Mouse (Mus musculus) liver, embryonic 13.5 days (tissue): ENCODE measurements around the gene Os9. TPM values are rescaled to one million over a fixed set of nuclear protein-coding genes. Genes with fewer than 3 reads are reported as not detected.
"Not testable (repeated sequence)": the region's sequence is repeated elsewhere in the genome, so short reads cannot be mapped to it uniquely, and the experiment has no call there.

Source experiments
- ATAC-seq: fragments of 200-750 bp; cut with Nextera tagmentation; 2 replicates; pipeline ENCODE4 v1.8.0; 2017; ENCODE audit warnings: low read depth, mild to moderate bottlenecking, moderate number of reproducible peaks, moderate library complexity
- DNase-seq: peaks from one replicate; pipeline ENCODE4 v3.0.0; 2022
- H3K27ac ChIP-seq: fragments of 300-500 bp; sonication (generic); 2 replicates; pipeline ENCODE4 v1.5.1; 2015; ENCODE audit warnings: moderate library complexity, mild to moderate bottlenecking, inconsistent platforms
- H3K27me3 ChIP-seq: fragments of 300-500 bp; sonication (generic); 2 replicates; pipeline ENCODE4 v1.6.1; 2015; ENCODE audit warnings: mild to moderate bottlenecking, inconsistent platforms
- H3K36me3 ChIP-seq: fragments of 300-500 bp; sonication (generic); 2 replicates; pipeline ENCODE4 v1.6.1; 2015; ENCODE audit warnings: mild to moderate bottlenecking, inconsistent platforms
- H3K4me1 ChIP-seq: fragments of 300-500 bp; sonication (generic); replicated peaks from 2 replicates; pipeline ENCODE4 v1.6.1; 2015; ENCODE audit warnings: inconsistent platforms
- H3K4me2 ChIP-seq: fragments of 300-500 bp; sonication (generic); 2 replicates; pipeline ENCODE4 v1.6.1; 2015; ENCODE audit warnings: inconsistent platforms, mild to moderate bottlenecking, moderate library complexity
- H3K4me3 ChIP-seq: fragments of 300-500 bp; sonication (generic); replicated peaks from 2 replicates; pipeline ENCODE4 v1.5.1; 2015; ENCODE audit warnings: mild to moderate bottlenecking, inconsistent platforms
- H3K9ac ChIP-seq: fragments of 300-500 bp; sonication (generic); 2 replicates; pipeline ENCODE4 v1.6.1; 2015; ENCODE audit warnings: mild to moderate bottlenecking, inconsistent platforms
- H3K9me3 ChIP-seq: fragments of 300-500 bp; sonication (generic); replicated peaks from 2 replicates; pipeline ENCODE4 v1.6.1; 2016; ENCODE audit warnings: inconsistent platforms
- WGBS: fragments of 180-500 bp; shearing (Covaris S2); methylation state at CpG from one replicate; pipeline ENCODE4 v1.1.7; 2015; ENCODE audit not compliant: insufficient replicate concordance; 5-methylcytosine and 5-hydroxymethylcytosine counted together
- polyA plus RNA-seq: library from polyadenylated mRNA; unstranded; fragments of >200 nt; fragmentation: Nextera tagmentation; extraction: Ambion mirVana; gene quantifications from 2 replicates; pipeline ENCODE4 v1.2.1, GENCODE M21; 2015

Os9 gene
- polyA plus RNA-seq, 1 experiment from 2014 or later: 45.6 TPM

- ATAC-seq: no peak
- WGBS: 44% methylated on average over 3 of the region's 3 CpGs
Measured at GRCm38 (mm10) chr10:127160728-127161127, 39.8 kb upstream of the Os9 start.

GRCm38 (mm10) chr10:127160081-127160480 lies 39.1 kb upstream of the Os9 start:
- Histone ChIP-seq H3K27me3 (peaks cover 25% of the 10 kb centered on the region), H3K9me3 (no peaks in the 10 kb centered on the region), H3K9ac (no peak overlapping the region), H3K36me3 (no peaks in the 10 kb centered on the region), H3K4me2 (no peak overlapping the region), H3K4me3 (no peak overlapping the region), H3K27ac (no peak overlapping the region), H3K4me1 (peaks cover 17% of the 10 kb centered on the region)
- ATAC-seq: no peak
- WGBS: 76% methylated on average over 9 of the region's 9 CpGs
- no peak for DNase-seq

More at GRCm38 (mm10) chr10:127160728-127161127, 39.8 kb upstream of the Os9 start:
- Histone ChIP-seq H3K4me3 (no peak overlapping the region), H3K36me3 (no peaks in the 10 kb centered on the region), H3K27ac (no peak overlapping the region), H3K27me3 (peaks cover 32% of the 10 kb centered on the region), H3K9me3 (no peaks in the 10 kb centered on the region), H3K9ac (no peak overlapping the region), H3K4me2 (no peak overlapping the region), H3K4me1 (peaks cover 23% of the 10 kb centered on the region)
- DNase-seq: no peak

GRCm38 (mm10) chr10:127158471-127158870 lies 37.5 kb upstream of the Os9 start:
- H3K4me1 ChIP-seq: peaks cover 9% of the 10 kb centered on the region
- H3K9ac ChIP-seq: no peak overlapping the region
- H3K9me3 ChIP-seq: no peaks in the 10 kb centered on the region
- no peaks in the 10 kb centered on the region for H3K36me3 ChIP-seq
- ATAC-seq: no peak
- H3K4me3 ChIP-seq: no peak overlapping the region
- DNase-seq: no peak
- WGBS: 42% methylated on average over 3 of the region's 3 CpGs
- H3K4me2 ChIP-seq: no peak overlapping the region
- peaks cover 9% of the 10 kb centered on the region; the same call in 1 of the 2 replicates for H3K27me3 ChIP-seq
- no peak overlapping the region for H3K27ac ChIP-seq

GRCm38 (mm10) chr10:127156511-127156910 lies 35.6 kb upstream of the Os9 start:
- Histone ChIP-seq H3K4me1 (peaks cover 11% of the 10 kb centered on the region), H3K4me2 (no peak overlapping the region), H3K9ac (no peak overlapping the region), H3K27me3 (no peaks in the 10 kb centered on the region), H3K9me3 (no peaks in the 10 kb centered on the region), H3K4me3 (no peak overlapping the region), H3K36me3 (no peaks in the 10 kb centered on the region), H3K27ac (no peak overlapping the region)
- ATAC-seq (no peak), DNase-seq (no peak)
- 66% methylated on average over 1 of the region's 1 CpGs for WGBS

GRCm38 (mm10) chr10:127156089-127156488 lies 35.2 kb upstream of the Os9 start:
- DNase-seq: no peak
- Histone ChIP-seq H3K36me3 (no peaks in the 10 kb centered on the region), H3K4me1 (peaks cover 15% of the 10 kb centered on the region), H3K27ac (no peak overlapping the region), H3K9me3 (no peaks in the 10 kb centered on the region), H3K4me3 (no peak overlapping the region), H3K27me3 (no peaks in the 10 kb centered on the region), H3K9ac (no peak overlapping the region), H3K4me2 (no peak overlapping the region)
- ATAC-seq: no peak
- WGBS: 60% methylated on average over 1 of the region's 1 CpGs

GRCm38 (mm10) chr10:127154652-127155051 lies 33.7 kb upstream of the Os9 start:
- H3K27ac ChIP-seq: no peak overlapping the region
- 70% methylated on average over 5 of the region's 5 CpGs for WGBS

GRCm38 (mm10) chr10:127154241-127154640 lies 33.3 kb upstream of the Os9 start:
- Histone ChIP-seq H3K4me3 (no peak overlapping the region), H3K9ac (no peak overlapping the region), H3K36me3 (no peaks in the 10 kb centered on the region), H3K4me1 (peaks cover 22% of the 10 kb centered on the region), H3K27me3 (no peaks in the 10 kb centered on the region), H3K27ac (no peak overlapping the region), H3K4me2 (no peak overlapping the region), H3K9me3 (no peaks in the 10 kb centered on the region)
- DNase-seq (no peak), ATAC-seq (no peak)
- WGBS: 70% methylated on average over 2 of the region's 2 CpGs

More at GRCm38 (mm10) chr10:127154652-127155051, 33.7 kb upstream of the Os9 start:
- Histone ChIP-seq H3K9ac (no peak overlapping the region), H3K4me1 (peaks cover 22% of the 10 kb centered on the region), H3K4me3 (no peak overlapping the region), H3K9me3 (no peaks in the 10 kb centered on the region), H3K4me2 (no peak overlapping the region), H3K27me3 (no peaks in the 10 kb centered on the region), H3K36me3 (no peaks in the 10 kb centered on the region)
- DNase-seq (no peak), ATAC-seq (no peak)

GRCm38 (mm10) chr10:127153323-127153722 lies 32.4 kb upstream of the Os9 start:
- Histone ChIP-seq H3K4me2 (no peak overlapping the region), H3K9me3 (no peaks in the 10 kb centered on the region), H3K9ac (no peak overlapping the region), H3K27ac (no peak overlapping the region), H3K4me1 (peaks cover 15% of the 10 kb centered on the region), H3K36me3 (no peaks in the 10 kb centered on the region), H3K27me3 (no peaks in the 10 kb centered on the region), H3K4me3 (no peak overlapping the region)
- no peak for DNase-seq
- no peak for ATAC-seq
- 84% methylated on average over 7 of the region's 7 CpGs for WGBS

GRCm38 (mm10) chr10:127152556-127152955 lies 31.6 kb upstream of the Os9 start:
- not testable (repeated sequence) for H3K9me3 ChIP-seq, H3K36me3 ChIP-seq, DNase-seq, H3K27me3 ChIP-seq, ATAC-seq, H3K27ac ChIP-seq, H3K4me3 ChIP-seq, H3K4me2 ChIP-seq, H3K9ac ChIP-seq
- H3K4me1 ChIP-seq: peaks cover 13% of the 10 kb centered on the region
- 70% methylated on average over 10 of the region's 10 CpGs for WGBS

GRCm38 (mm10) chr10:127151233-127151632 lies 30.3 kb upstream of the Os9 start:
- not testable (repeated sequence) for H3K4me3 ChIP-seq, ATAC-seq, H3K27me3 ChIP-seq, H3K4me2 ChIP-seq, H3K9me3 ChIP-seq, DNase-seq, H3K36me3 ChIP-seq, H3K27ac ChIP-seq, H3K9ac ChIP-seq
- WGBS: 66% methylated on average over 3 of the region's 3 CpGs
- peaks cover 15% of the 10 kb centered on the region for H3K4me1 ChIP-seq

- WGBS: 65% methylated on average over 4 of the region's 4 CpGs
- no peaks in the 10 kb centered on the region for H3K9me3 ChIP-seq
- no peak overlapping the region for H3K27ac ChIP-seq
- no peaks in the 10 kb centered on the region for H3K27me3 ChIP-seq
- no peak overlapping the region for H3K4me3 ChIP-seq
- no peaks in the 10 kb centered on the region for H3K36me3 ChIP-seq
- DNase-seq: no peak
- H3K9ac ChIP-seq: no peak overlapping the region
- peaks cover 15% of the 10 kb centered on the region for H3K4me1 ChIP-seq
- no peak for ATAC-seq
- no peak overlapping the region for H3K4me2 ChIP-seq
Measured at GRCm38 (mm10) chr10:127150471-127150872, 29.5 kb upstream of the Os9 start.

GRCm38 (mm10) chr10:127147135-127147534 lies 26.2 kb upstream of the Os9 start:
- no peaks in the 10 kb centered on the region for H3K36me3 ChIP-seq
- H3K9me3 ChIP-seq: no peaks in the 10 kb centered on the region
- H3K27me3 ChIP-seq: no peaks in the 10 kb centered on the region
- no peak overlapping the region for H3K4me2 ChIP-seq
- 67% methylated on average over 6 of the region's 6 CpGs for whole genome bisulfite sequencing
- DNase-seq (no peak), ATAC-seq (no peak)
- H3K27ac ChIP-seq: no peak overlapping the region
- peaks cover 15% of the 10 kb centered on the region for H3K4me1 ChIP-seq
- no peak overlapping the region for H3K4me3 ChIP-seq
- no peak overlapping the region for H3K9ac ChIP-seq
